ENCODE assay signal across 9 mouse cellular contexts in the genomic region with DNA sequence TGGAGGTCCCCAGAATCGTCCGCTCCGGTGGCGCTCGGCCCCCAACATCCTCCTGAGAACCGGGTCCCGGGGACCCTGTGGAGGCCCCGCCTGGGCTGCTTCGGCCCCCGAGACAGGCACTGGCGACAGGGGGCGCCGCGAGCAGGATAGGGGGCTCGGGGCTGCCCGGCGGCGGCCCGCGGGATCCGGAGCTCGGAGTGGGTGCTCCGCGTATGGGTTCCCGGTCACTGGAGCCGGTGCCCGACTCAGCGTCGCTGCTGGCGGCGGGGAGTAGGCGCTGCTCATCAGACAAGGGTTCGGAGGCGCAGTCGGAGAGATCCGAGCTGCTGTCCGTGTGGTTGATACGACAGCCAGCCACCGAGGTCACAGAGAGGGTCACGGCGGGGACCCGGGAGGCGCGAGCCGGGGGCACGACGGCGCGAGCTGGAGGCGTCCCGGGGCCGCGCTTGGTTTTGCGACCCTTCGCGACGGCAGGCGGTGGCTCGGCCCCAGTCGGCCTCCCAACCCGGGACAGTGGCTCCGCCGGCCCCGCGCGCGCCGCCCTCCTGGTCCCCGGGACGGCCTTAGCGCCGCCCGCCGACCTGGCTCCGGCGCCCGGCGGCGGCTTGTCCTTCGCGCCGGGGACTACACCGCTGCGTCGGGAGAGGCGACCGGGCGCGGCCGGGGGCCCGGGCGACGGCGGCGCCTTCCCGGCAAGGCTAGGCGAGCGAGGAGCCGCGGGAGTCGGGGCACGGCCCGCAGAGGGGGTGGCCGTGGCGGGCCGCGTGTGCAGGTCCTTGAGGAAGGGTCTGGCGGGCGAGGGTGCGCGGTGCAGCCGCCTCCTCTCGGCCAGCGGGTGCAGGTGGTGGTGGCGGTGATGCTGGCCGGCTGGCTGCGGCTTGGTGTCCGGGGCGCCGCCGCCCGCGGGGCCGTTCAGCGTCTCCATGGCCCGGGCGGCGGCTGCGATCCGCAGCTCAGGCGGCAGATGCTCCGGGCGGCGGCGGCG. TPM values are rescaled to one million over a fixed set of nuclear protein-coding genes. Genes with fewer than 3 reads are reported as not detected.
DNase-seq lines count a peak whose midpoint lies in the region; ATAC-seq and TF ChIP-seq lines count a peak whose summit lies in the region.
"Had no signal": no experiment of that assay in that cellular context is flagged by ENCODE, and none has a peak within 500 bp of the region (broad histone marks: within the 10 kb centered on the region; RNA-seq: fewer than 3 reads in every experiment).

No protein-coding gene starts in this region.

- peak; percentile 67 to 70 for DNase-seq in left cerebral cortex, adult 2 months (ENCODE audit: extremely low spot score in 1 of 2, low spot score in 2 of 2)
- DNase-seq in left cerebral cortex, adult 11 months (ENCODE audit: low spot score), result no peak
- peak; percentile 72 to 78 for DNase-seq in cerebellum, postnatal 25 days
- DNase-seq in gastrocnemius, postnatal 36 days, result peak; percentile 34 to 48
- peak; percentile 50 for DNase-seq in liver, embryonic 11.5 days (ENCODE audit: low spot score)
- peak; percentile 50 for DNase-seq in urinary bladder, postnatal 25 days (ENCODE audit: low spot score)

- H3K27ac ChIP-seq in left cerebral cortex, adult 2 months, result peak overlapping the region; percentile 94
- H3K27ac ChIP-seq in intestine, embryonic 15.5 days, result peak overlapping the region; percentile 68
- no peak overlapping the region for H3K27ac ChIP-seq in liver, embryonic 11.5 days (ENCODE audit: low read depth, low read length)
- peak overlapping the region; percentile 95 for H3K27ac ChIP-seq in neural tube, embryonic 12.5 days
- H3K27ac ChIP-seq: macrophage had no signal

- H3K27me3 ChIP-seq in intestine, embryonic 15.5 days (replicated peaks), result peaks cover 25% of the 10 kb centered on the region; the same call in 1 of the 2 replicates
- H3K27me3 ChIP-seq in liver, embryonic 11.5 days (replicated peaks; ENCODE audit: control insufficient read depth, insufficient read depth, low read length), result peaks cover 62% of the 10 kb centered on the region
- H3K27me3 ChIP-seq in neural tube, embryonic 12.5 days (replicated peaks), result no peaks in the 10 kb centered on the region

- peak overlapping the region; percentile 99 for H3K4me2 ChIP-seq in intestine, embryonic 15.5 days (replicated peaks)
- peak overlapping the region; percentile 85 for H3K4me2 ChIP-seq in liver, embryonic 11.5 days
- peak overlapping the region; percentile 93 for H3K4me2 ChIP-seq in neural tube, embryonic 12.5 days (replicated peaks)

- H3K9ac ChIP-seq in intestine, embryonic 15.5 days, result peak overlapping the region; percentile 69
- peak overlapping the region; percentile 44; the same call in 1 of the 2 replicates for H3K9ac ChIP-seq in liver, embryonic 11.5 days (ENCODE audit: low read depth, low read length)
- peak overlapping the region; percentile 97 for H3K9ac ChIP-seq in neural tube, embryonic 12.5 days

- no peaks in the 10 kb centered on the region for H3K9me3 ChIP-seq in intestine, embryonic 15.5 days
- H3K9me3 ChIP-seq in liver, embryonic 11.5 days (ENCODE audit: control insufficient read depth, low read length), result no peaks in the 10 kb centered on the region
- H3K9me3 ChIP-seq in neural tube, embryonic 12.5 days, result no peaks in the 10 kb centered on the region

- peaks cover 26% of the 10 kb centered on the region for H3K4me1 ChIP-seq in intestine, embryonic 15.5 days (replicated peaks)
- H3K4me1 ChIP-seq in liver, embryonic 11.5 days (replicated peaks; ENCODE audit: control insufficient read depth, insufficient read depth, low read length), result no peaks in the 10 kb centered on the region; the same call in 1 of the 2 replicates
- peaks cover 55% of the 10 kb centered on the region for H3K4me1 ChIP-seq in neural tube, embryonic 12.5 days

- ATAC-seq in intestine, embryonic 15.5 days, result peak; percentile 43
- peak; percentile 39 for ATAC-seq in liver, embryonic 11.5 days (replicated peaks; ENCODE audit: low FRiP score)
- ATAC-seq in neural tube, embryonic 12.5 days (ENCODE audit: low FRiP score, low read depth), result peak; percentile 19

- TF ChIP-seq CTCF in left cerebral cortex, adult 2 months (IDR thresholded peaks at IDR 0.05), result peak; percentile 55

- WGBS in intestine, embryonic 15.5 days, result under 1% methylated on average over 114 of the region's 136 CpGs
- WGBS in liver, embryonic 11.5 days, result under 1% methylated on average over 108 of the region's 136 CpGs
- under 1% methylated on average over 136 of the region's 136 CpGs for WGBS in neural tube, embryonic 12.5 days

- peak overlapping the region; percentile 93 for H3K4me3 ChIP-seq in left cerebral cortex, adult 2 months
- H3K4me3 ChIP-seq in intestine, embryonic 15.5 days (replicated peaks), result peak overlapping the region; percentile 75
- peak overlapping the region; percentile 59 for H3K4me3 ChIP-seq in liver, embryonic 11.5 days (ENCODE audit: low read depth, low read length)
- H3K4me3 ChIP-seq in neural tube, embryonic 12.5 days, result peak overlapping the region; percentile 94

- intact Hi-C loops in left cerebral cortex, adult 2 months (cut with DNase I), result loop anchor here (2.0 to 5.0 kb wide), 2 partner anchors 82 to 96 kb away; no protein-coding TSS in a partner anchor
- intact Hi-C loops in gastrocnemius, postnatal 36 days (cut with DNase I), result no loop called here

- H3K36me3 ChIP-seq in intestine, embryonic 15.5 days, result no peaks in the 10 kb centered on the region
- H3K36me3 ChIP-seq in liver, embryonic 11.5 days (ENCODE audit: control insufficient read depth, insufficient read depth, low read length), result no peaks in the 10 kb centered on the region
- H3K36me3 ChIP-seq in neural tube, embryonic 12.5 days, result no peaks in the 10 kb centered on the region

RNA-seq across cellular contexts. Expression of a gene that starts 0.8 kb away (rescaled TPM):
- total RNA-seq in left cerebral cortex, adult 2 months (2021), result 100 to 1,000 TPM; 103 to 122 TPM
- total RNA-seq in gastrocnemius, postnatal 36 days (2021), result 1 to 10 TPM; 4.6 to 6.0 TPM
- polyA plus RNA-seq in intestine, embryonic 15.5 days (2015; fragmentation: Nextera tagmentation; extraction: Ambion mirVana), result 5.0 and 5.5 TPM in 2 replicates
- 0.96 and 1.7 TPM in 2 replicates for polyA plus RNA-seq in liver, embryonic 11.5 days (2014; fragmentation: Nextera tagmentation; extraction: Ambion mirVana)
- polyA plus RNA-seq in neural tube, embryonic 12.5 days (2016; fragmentation: Nextera tagmentation; extraction: Ambion mirVana), result 35.0 and 38.6 TPM in 2 replicates
- polyA plus RNA-seq: macrophage had no signal

Comparison
In these comparisons a context has a peak if more than half of its experiments do, and no peak if none do; other contexts are left out.
1. H3K9ac ChIP-seq: peak in every context shown above with its lines; median percentile 97 in neural tube, embryonic 12.5 days; 69 in intestine, embryonic 15.5 days; 44 in liver, embryonic 11.5 days.